Mouse (Mus musculus) C2C12 (cell line): Measurements from ENCODE around the gene Ergic2. TPM values are rescaled to one million over a fixed set of nuclear protein-coding genes. Genes with fewer than 3 reads are reported as not detected.

Source experiments
- H3K27me3 ChIP-seq: one replicate; pipeline ENCODE4 v1.6.1; 2011; ENCODE audit not compliant: control insufficient read depth, insufficient read depth, insufficient read length
- H3K36me3 ChIP-seq: one replicate; pipeline ENCODE4 v1.6.1; 2011; ENCODE audit not compliant: control insufficient read depth, insufficient read depth
- H3K4me3 ChIP-seq: one replicate; pipeline ENCODE4 v1.5.1; 2011; ENCODE audit warnings: mild to moderate bottlenecking, control low read depth; ENCODE audit not compliant: poor library complexity, insufficient read depth, severe bottlenecking
- H3K79me2 ChIP-seq: one replicate; pipeline ENCODE4 v1.6.1; 2011; ENCODE audit not compliant: control insufficient read depth, insufficient read depth
- H3K79me3 ChIP-seq: one replicate; pipeline ENCODE4 v1.6.1; 2011; ENCODE audit warnings: low read depth, control low read depth
- H3ac ChIP-seq: one replicate; pipeline ENCODE3; 2011; ENCODE audit warnings: low read depth; ENCODE audit not compliant: control insufficient read depth, insufficient read length
- CEBPB ChIP-seq: IDR thresholded peaks from one replicate; pipeline ENCODE4 v1.6.1; 2011; ENCODE audit warnings: low read depth, mild to moderate bottlenecking, control low read depth, moderate library complexity
- CTCF ChIP-seq: IDR thresholded peaks from one replicate; pipeline ENCODE4 v1.5.1; 2011; ENCODE audit not compliant: control insufficient read depth, insufficient read depth, insufficient read length
- FOSL1 ChIP-seq: IDR thresholded peaks from one replicate; pipeline ENCODE4 v1.8.0; 2011; ENCODE audit warnings: mild to moderate bottlenecking, low read length; ENCODE audit not compliant: poor library complexity, insufficient read depth, severe bottlenecking
- MAX ChIP-seq: IDR thresholded peaks from one replicate; pipeline ENCODE4 v1.6.1; 2011; ENCODE audit warnings: mild to moderate bottlenecking, control low read depth
- MYOD1 ChIP-seq: IDR thresholded peaks from one replicate; pipeline ENCODE4 v1.6.1; 2011; ENCODE audit warnings: low read depth; ENCODE audit not compliant: control insufficient read depth, insufficient read length
- MYOG ChIP-seq: IDR thresholded peaks from one replicate; pipeline ENCODE4 v1.6.1; 2011; ENCODE audit not compliant: control insufficient read depth, insufficient read length; ENCODE audit errors: extremely low read depth
- USF1 ChIP-seq: IDR thresholded peaks from one replicate; pipeline ENCODE4 v1.6.1; 2011; ENCODE audit warnings: low read depth, mild to moderate bottlenecking, control low read depth, moderate library complexity
- long read RNA-seq, 2 experiments: library from polyadenylated mRNA; unstranded; transcript quantifications; one replicate each; pipeline ENCODE4 v2.0.0; 2019 to 2020
- polyA plus RNA-seq: library from polyadenylated mRNA; unstranded; fragments of >200 nt; fragmentation: generic; extraction: Trizol; gene quantifications from one replicate; pipeline ENCODE4 v1.2.1, GENCODE M21; 2012; ENCODE audit warnings: missing spikeins

Ergic2 gene
- polyA plus RNA-seq, result 49.4 TPM
- long read RNA-seq, experiment 1, full-length matches to known transcripts, result 91 of 124 reads
- long read RNA-seq, experiment 1, partial matches to known transcripts, result 11 of 124 reads
- long read RNA-seq, experiment 1, other reads (novel, unspliced or antisense), result 22 of 124 reads
- long read RNA-seq, experiment 2, full-length matches to known transcripts, result 178 of 234 reads
- long read RNA-seq, experiment 2, partial matches to known transcripts, result 1 of 234 reads
- long read RNA-seq, experiment 2, other reads (novel, unspliced or antisense), result 55 of 234 reads

DNA sequence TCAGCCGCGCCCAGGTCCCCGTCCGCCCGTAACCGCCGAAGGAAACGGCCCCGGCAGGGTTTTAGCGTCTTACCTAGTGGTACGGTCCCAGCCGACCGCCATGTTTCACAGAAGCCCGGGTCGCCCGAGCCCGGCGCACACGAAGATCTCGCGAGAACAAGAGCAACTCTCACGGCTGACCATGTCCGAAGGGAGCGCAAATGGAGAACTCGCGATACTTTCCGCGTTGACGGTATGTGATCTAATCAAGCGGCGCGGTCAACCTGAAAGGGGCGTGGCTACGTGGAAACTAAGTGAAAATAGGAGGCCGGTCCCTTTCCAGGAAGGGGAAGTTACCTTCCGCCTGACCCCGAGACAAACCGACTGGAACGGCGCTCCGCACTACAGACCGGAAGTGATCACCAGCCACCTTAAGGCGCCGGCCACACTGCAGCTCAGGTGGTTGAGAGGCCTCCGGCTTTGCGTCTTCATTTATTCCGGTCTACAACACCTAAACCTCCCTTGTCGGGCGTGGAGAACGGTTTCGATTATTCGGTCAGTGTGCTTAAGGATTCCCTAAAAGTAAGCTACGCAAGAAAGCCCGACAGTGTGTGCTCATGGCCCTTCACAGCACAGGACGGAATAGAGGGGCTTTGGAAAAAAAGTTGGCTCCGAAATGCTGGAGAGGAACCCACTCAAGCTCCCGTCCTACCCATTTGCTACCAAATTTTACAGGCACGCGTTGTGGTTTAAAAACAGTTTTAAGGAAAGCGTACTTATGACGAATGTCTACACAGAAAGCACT is at the start of gene Ergic2:
Gene Ergic2 (minus strand): TSS at position 478 of the 784 bp plus-strand sequence.
- Histone ChIP-seq H3ac (peak within 1 kb of the TSS; percentile 76), H3K79me3 (peaks cover 41% of the 10 kb centered on the region), H3K36me3 (peaks cover 6% of the 10 kb centered on the region), H3K27me3 (no peaks in the 10 kb centered on the region), H3K79me2 (peaks cover 62% of the 10 kb centered on the region), H3K4me3 (peak within 1 kb of the TSS; percentile 94)
- TF ChIP-seq MAX (no peak), CTCF (no peak), USF1 (no peak), CEBPB (no peak), MYOG (no peak), FOSL1 (no peak), MYOD1 (no peak)

DNA sequence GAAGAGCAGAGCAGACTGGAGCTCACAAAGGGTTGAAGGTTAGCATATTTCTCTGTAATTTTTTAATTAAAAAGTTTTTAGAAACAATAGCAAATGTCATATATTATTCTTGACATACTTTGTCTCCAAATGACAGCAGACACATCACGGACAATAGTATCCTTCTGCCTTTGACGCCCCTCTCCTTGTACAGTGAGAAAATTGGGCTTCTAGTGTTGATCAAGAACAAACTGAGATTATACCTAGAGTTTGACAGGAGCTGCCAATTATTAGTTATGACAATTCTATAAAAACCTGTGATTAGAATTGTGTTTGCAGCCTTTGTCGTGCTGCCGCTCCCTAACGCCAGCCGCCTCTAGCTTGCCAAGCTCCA is 48.5 kb upstream of the Ergic2 start:
- no peaks in the 10 kb centered on the region for H3K79me2 ChIP-seq
- no peak overlapping the region for H3K4me3 ChIP-seq
- no peak overlapping the region for H3ac ChIP-seq
- no peaks in the 10 kb centered on the region for H3K27me3 ChIP-seq
- TF ChIP-seq FOSL1 (no peak), USF1 (no peak), MYOD1 (no peak), MAX (no peak), MYOG (no peak), CEBPB (no peak), CTCF (no peak)
- no peaks in the 10 kb centered on the region for H3K36me3 ChIP-seq
- no peaks in the 10 kb centered on the region for H3K79me3 ChIP-seq

DNA sequence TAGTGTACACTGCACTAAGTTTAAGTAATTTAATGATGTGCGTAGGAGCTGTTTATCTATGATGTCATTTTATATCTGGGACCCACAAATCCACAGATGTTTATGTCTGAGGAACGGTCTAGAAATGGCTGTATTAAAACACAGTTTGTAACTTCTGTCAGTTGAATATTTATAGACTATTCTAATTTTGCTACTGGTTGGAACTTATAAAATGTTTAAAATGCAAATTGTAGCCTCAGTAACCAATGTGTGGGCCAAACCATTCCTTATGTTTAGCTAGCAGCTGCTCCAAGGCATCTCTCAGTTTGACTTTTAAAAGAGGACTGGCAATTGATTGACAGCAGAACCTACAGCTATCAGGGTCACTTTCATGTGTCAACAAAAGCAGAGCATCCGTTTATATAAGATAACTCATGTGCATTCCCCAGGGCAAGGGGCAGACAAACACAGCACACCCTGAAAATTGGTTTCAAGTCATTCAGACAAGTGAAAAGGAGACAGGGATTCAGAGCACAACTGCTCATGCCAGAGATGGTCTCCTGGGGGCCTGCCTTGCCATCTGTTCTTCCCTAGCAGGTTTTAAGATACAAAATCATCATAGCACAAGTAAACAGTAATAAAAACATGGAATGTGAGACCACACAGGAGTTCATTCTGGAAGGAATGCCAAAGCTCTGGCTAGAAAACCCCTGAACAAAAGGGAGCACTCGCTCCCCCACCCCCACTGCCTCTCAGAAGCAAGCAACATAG is 48.0 kb upstream of the Ergic2 start:
- Histone ChIP-seq H3K79me3 (no peaks in the 10 kb centered on the region), H3ac (no peak overlapping the region), H3K79me2 (no peaks in the 10 kb centered on the region), H3K27me3 (no peaks in the 10 kb centered on the region), H3K4me3 (no peak overlapping the region), H3K36me3 (no peaks in the 10 kb centered on the region)
- TF ChIP-seq MYOD1 (no peak), MAX (no peak), CTCF (no peak), MYOG (no peak), USF1 (no peak), CEBPB (no peak), FOSL1 (no peak)

DNA sequence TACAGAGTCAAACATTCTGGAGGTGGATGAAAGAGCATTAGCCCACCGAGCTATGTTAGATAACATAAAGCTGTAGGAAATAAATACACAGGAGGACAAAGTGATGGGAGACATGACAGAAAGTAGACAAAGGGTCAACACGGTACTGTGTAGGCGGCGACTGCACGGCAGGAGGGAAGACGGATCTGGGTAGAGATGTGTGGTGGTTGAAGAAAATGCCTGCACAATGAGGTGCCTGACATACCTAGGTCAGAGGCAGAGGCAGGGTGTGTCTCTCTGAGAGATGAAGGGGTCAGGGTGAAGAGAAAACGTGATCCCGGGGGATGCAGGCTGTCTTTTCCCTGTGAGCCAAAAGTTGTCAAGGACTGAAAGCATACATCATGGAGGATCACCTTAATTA is 46.9 kb upstream of the Ergic2 start:
- no peak overlapping the region for H3K4me3 ChIP-seq
- no peaks in the 10 kb centered on the region for H3K36me3 ChIP-seq
- no peaks in the 10 kb centered on the region for H3K79me2 ChIP-seq
- H3ac ChIP-seq, result no peak overlapping the region
- H3K79me3 ChIP-seq, result no peaks in the 10 kb centered on the region
- no peak for TF ChIP-seq CTCF
- no peak for TF ChIP-seq MYOD1
- no peak for TF ChIP-seq FOSL1
- no peak for TF ChIP-seq MYOG
- TF ChIP-seq USF1, result no peak
- TF ChIP-seq CEBPB, result no peak
- no peak for TF ChIP-seq MAX
- H3K27me3 ChIP-seq, result no peaks in the 10 kb centered on the region

DNA sequence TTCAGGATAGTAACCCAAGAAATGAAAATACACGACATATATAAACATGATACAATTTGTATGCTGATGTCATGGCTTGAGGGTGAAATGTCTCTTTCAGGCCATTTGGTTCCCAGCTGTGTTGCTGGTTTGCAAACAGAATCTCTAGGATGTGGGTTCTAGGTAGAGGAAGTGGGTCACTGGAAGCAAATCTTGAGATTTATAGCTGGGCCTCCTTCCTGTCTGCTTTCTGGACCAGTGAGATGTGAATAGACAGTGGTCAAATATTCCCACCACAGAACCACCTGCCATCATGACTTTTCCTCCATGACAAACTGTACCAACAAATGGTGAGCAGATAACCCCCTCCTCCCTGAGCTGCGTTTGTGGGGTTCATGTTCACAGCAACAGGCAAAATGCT is 45.6 kb upstream of the Ergic2 start:
- no peak overlapping the region for H3K4me3 ChIP-seq

More for the DNA sequence above, 45.6 kb upstream of the Ergic2 start:
- Histone ChIP-seq H3K36me3 (no peaks in the 10 kb centered on the region), H3ac (no peak overlapping the region), H3K79me3 (no peaks in the 10 kb centered on the region), H3K27me3 (no peaks in the 10 kb centered on the region), H3K79me2 (no peaks in the 10 kb centered on the region)
- no peak for TF ChIP-seq FOSL1
- no peak for TF ChIP-seq CTCF
- no peak for TF ChIP-seq MYOG
- no peak for TF ChIP-seq USF1
- TF ChIP-seq CEBPB, result no peak
